16 mouse cellular contexts compared by ENCODE assay signal in genomic region chr13:63314608-63314920, GRCm38 (mm10).
A peak's percentile ranks its signal among the peaks of the same experiment; 100 is the strongest.
DNase-seq lines count a peak whose midpoint lies in the region; ATAC-seq and TF ChIP-seq lines count a peak whose summit lies in the region.
"Had no signal": no experiment of that assay in that cellular context is flagged by ENCODE, and none has a peak within 500 bp of the region (broad histone marks: within the 10 kb centered on the region; RNA-seq: fewer than 3 reads in every experiment).

No protein-coding gene starts in this region.

- no peak overlapping the region for H3K9ac ChIP-seq in heart, embryonic 12.5 days
- H3K9ac ChIP-seq in kidney, postnatal 0 days (ENCODE audit: low read depth, low read length), result no peak overlapping the region
- H3K9ac ChIP-seq in limb, embryonic 13.5 days, result no peak overlapping the region

- 77% methylated on average over 4 of the region's 4 CpGs for WGBS in heart, embryonic 12.5 days
- WGBS in kidney, postnatal 0 days, result 43% methylated on average over 4 of the region's 4 CpGs
- 60% methylated on average over 4 of the region's 4 CpGs for WGBS in limb, embryonic 13.5 days

- no peak overlapping the region for H3K4me3 ChIP-seq in heart, embryonic 12.5 days
- H3K4me3 ChIP-seq in kidney, postnatal 0 days (replicated peaks; ENCODE audit: low read depth, low read length), result no peak overlapping the region
- no peak overlapping the region; the same call in 1 of the 2 replicates for H3K4me3 ChIP-seq in G1E (ENCODE audit: low read depth, low read length)
- H3K4me3 ChIP-seq in limb, embryonic 13.5 days, result no peak overlapping the region
- H3K4me3 ChIP-seq: heart, embryonic 13.5 days had no signal

- H3K27ac ChIP-seq in heart, embryonic 12.5 days (ENCODE audit: poor library complexity, severe bottlenecking), result no peak overlapping the region
- H3K27ac ChIP-seq in kidney, postnatal 0 days, result peak overlapping the region; percentile 50; the same call in 1 of the 2 replicates
- H3K27ac ChIP-seq in limb, embryonic 13.5 days, result 0 out of 2 replicates have a peak overlapping the region, but pooled peaks have one; percentile 34

- TF ChIP-seq CTCF in kidney, postnatal 0 days (IDR thresholded peaks at IDR 0.05; ENCODE audit: low read depth), result no peak
- no peak for TF ChIP-seq CTCF in G1E (IDR thresholded peaks at IDR 0.05; ENCODE audit: low read depth, low read length)

- peaks cover 31% of the 10 kb centered on the region for H3K4me1 ChIP-seq in heart, embryonic 12.5 days (replicated peaks)
- peaks cover 35% of the 10 kb centered on the region for H3K4me1 ChIP-seq in kidney, postnatal 0 days (replicated peaks; ENCODE audit: insufficient read depth, low read length)
- H3K4me1 ChIP-seq in G1E (ENCODE audit: insufficient read depth, low read depth, low read length), result peaks cover 30% of the 10 kb centered on the region
- peaks cover 37% of the 10 kb centered on the region for H3K4me1 ChIP-seq in limb, embryonic 13.5 days

- no peak overlapping the region for H3K4me2 ChIP-seq in heart, embryonic 12.5 days
- H3K4me2 ChIP-seq in kidney, postnatal 0 days (ENCODE audit: low read length), result no peak overlapping the region
- no peak overlapping the region for H3K4me2 ChIP-seq in limb, embryonic 13.5 days (replicated peaks)
- H3K4me2 ChIP-seq: heart, embryonic 13.5 days had no signal

- no peak for ATAC-seq in heart, embryonic 12.5 days (ENCODE audit: insufficient number of reproducible peaks, low FRiP score)
- no peak for ATAC-seq in kidney, postnatal 0 days (replicated peaks; ENCODE audit: low FRiP score, low read depth)
- ATAC-seq in G1E (ENCODE audit: extremely low read depth, insufficient number of reproducible peaks, low FRiP score, poor library complexity, severe bottlenecking), result peak; percentile 70
- no peak for ATAC-seq in limb, embryonic 13.5 days (ENCODE audit: low FRiP score, low read depth)
- ATAC-seq: activated CD4-positive, CD25-positive, alpha-beta regulatory T cell, adult 4 months; Patski had no signal

- peak; percentile 89 for DNase-seq in heart, adult 11 months
- peak; percentile 83 for DNase-seq in kidney, postnatal 0 days (ENCODE audit: low spot score)
- DNase-seq in kidney, postnatal 36 days, result no peak
- DNase-seq in G1E (ENCODE audit: low spot score), result no peak
- no peak for DNase-seq in right cerebral cortex, postnatal 4 days
- no peak for DNase-seq in spleen, adult 12 weeks (ENCODE audit: low spot score)
- DNase-seq: adrenal gland, postnatal 25 days; B cell, adult 2 months; cerebellum, adult 2 months; gastrocnemius, postnatal 25 days; thymus, postnatal 36 days had no signal

- H3K27me3 ChIP-seq in heart, embryonic 12.5 days (replicated peaks), result no peaks in the 10 kb centered on the region
- no peaks in the 10 kb centered on the region for H3K27me3 ChIP-seq in kidney, postnatal 0 days (ENCODE audit: insufficient read depth, low read length)
- H3K27me3 ChIP-seq in G1E (ENCODE audit: insufficient read depth, low read length), result no peaks in the 10 kb centered on the region
- no peaks in the 10 kb centered on the region for H3K27me3 ChIP-seq in limb, embryonic 13.5 days
- H3K27me3 ChIP-seq: heart, embryonic 13.5 days; Patski had no signal

- H3K9me3 ChIP-seq in heart, embryonic 12.5 days (replicated peaks), result no peaks in the 10 kb centered on the region
- H3K9me3 ChIP-seq in kidney, postnatal 0 days (replicated peaks; ENCODE audit: low read length), result no peaks in the 10 kb centered on the region
- no peaks in the 10 kb centered on the region for H3K9me3 ChIP-seq in G1E (replicated peaks)
- H3K9me3 ChIP-seq in limb, embryonic 13.5 days, result no peaks in the 10 kb centered on the region
- H3K9me3 ChIP-seq: heart, embryonic 13.5 days had no signal

- peaks cover 21% of the 10 kb centered on the region for H3K36me3 ChIP-seq in heart, embryonic 12.5 days
- 0 out of 2 replicates have a peak, but pooled peaks cover 5% of the 10 kb centered on the region for H3K36me3 ChIP-seq in kidney, postnatal 0 days (ENCODE audit: insufficient read depth, low read length)
- peaks cover 58% of the 10 kb centered on the region for H3K36me3 ChIP-seq in G1E (replicated peaks)
- H3K36me3 ChIP-seq in limb, embryonic 13.5 days, result peaks cover 11% of the 10 kb centered on the region

Comparison
In these comparisons a context has a peak if more than half of its experiments do, and no peak if none do; other contexts are left out.
1. DNase-seq: peak in heart, adult 11 months (single experiment) and kidney, postnatal 0 days (single experiment); none in kidney, postnatal 36 days (0 of 2), G1E (single experiment), right cerebral cortex, postnatal 4 days (single experiment) and spleen, adult 12 weeks (single experiment).